Mouse (Mus musculus) frontal cortex, adult (tissue): Measurements from ENCODE around the gene Gucy2d.

Experiments
- ATAC-seq: cut with Nextera tagmentation; 2 replicates; pipeline ENCODE4 v1.9.2; 2017; ENCODE audit warnings: mild to moderate bottlenecking, moderate library complexity, mixed read lengths; ENCODE audit not compliant: low TSS enrichment

Gene Gucy2d

DNA sequence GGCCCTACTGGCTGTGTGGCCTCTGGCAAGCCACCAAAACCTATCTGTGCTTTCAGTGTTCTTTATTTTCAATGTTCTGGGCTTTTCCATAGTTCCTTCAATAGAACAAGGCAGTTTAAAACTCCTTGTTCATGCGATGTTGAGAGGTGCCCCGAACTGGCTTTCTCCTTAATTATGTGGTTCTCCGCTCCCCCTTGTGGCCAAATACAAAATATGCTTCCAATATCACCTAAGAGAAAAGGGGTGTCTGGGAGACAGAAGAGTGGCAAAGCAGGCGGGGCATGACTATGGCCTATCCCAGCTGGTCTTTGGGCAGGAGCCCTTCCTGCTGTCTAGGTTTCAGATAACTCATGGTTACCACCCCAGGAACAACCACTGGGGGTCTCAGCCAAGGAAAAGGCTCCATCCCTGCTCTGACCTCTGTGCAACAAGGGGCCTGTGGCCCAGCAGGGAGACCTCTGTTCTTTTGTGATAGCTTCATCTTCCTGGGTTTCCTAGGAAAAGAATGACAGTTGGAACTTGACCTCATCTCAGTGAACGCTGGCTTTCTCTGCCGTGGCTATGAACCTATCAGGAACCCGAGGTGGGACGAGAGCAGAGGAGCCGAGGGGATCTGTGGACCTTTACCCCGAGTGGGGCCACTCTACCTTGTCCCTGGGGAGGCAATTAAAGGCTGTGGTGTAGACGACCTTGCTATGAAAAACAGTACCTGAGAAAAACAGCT, 7.5 kb downstream of the Gucy2d start:
- ATAC-seq = no peak

DNA sequence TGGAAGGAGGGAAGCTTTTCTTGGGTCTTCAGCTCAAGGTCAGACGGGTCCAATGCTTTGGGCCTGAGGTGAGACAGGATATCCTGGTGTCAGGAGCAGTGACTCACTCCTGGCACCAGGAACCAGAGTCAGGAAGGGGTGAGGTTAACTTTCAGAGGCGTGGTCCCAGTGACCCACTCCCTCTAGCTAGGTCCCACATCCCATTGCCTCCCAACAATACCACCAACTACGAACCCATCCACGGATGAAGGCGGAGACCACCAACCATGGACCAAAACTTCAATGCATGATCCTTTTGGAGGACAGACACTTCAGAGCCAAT, 8.1 kb downstream of the Gucy2d start:
- ATAC-seq = no peak

DNA sequence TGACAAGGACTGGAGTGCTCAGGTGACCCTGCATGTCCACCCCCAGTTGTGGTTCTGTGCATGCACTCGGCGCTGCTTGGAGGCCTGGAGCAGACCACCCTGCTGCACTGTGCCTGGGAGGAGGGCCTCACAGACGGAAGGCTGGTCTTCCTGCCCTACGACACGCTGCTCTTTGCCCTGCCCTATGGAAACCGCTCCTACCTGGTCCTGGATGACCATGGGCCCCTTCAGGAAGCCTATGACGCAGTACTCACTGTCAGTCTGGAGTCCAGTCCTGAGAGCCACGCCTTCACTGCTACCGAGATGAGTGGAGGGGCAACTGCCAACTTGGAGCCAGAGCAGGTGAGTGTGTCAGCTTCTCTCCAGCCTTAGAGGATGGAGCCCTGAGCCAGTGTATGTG, 9.5 kb downstream of the Gucy2d start:
- no peak for ATAC-seq

DNA sequence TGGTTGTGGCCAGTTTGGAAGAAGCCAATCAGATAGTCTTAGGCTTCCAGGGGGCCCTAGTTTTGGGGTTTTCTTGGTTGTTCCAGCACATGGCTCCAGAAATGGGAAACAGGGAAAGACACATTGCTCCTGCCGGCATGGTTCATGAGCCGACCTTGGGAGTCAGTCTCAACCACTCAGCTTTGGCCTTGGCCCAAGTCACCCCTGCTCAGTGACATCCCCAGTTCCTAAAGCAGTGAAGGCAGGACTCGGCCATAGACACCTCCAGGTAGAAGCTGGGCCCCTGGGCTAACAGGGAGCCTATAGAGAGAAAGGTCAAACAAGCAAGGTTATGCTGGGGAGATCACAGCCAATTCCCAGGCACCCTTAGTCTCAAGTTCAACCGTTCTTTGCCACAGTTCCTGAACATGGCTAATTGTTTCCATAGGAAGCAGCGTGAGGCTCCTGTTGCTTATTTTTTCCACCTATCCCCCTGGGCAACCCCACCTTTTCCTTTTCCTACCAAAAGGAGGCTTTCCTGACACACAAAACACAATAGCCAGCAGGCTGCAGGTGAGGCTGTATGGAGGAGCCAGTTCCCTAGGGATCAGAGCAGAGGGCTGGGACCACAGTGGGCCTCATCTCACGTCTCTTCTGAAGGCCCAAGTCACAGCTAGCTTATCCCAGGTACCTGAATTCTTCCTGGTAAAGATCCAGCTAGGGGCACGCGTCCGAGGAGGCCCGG, 14.3 kb downstream of the Gucy2d start:
- ATAC-seq = no peak

DNA sequence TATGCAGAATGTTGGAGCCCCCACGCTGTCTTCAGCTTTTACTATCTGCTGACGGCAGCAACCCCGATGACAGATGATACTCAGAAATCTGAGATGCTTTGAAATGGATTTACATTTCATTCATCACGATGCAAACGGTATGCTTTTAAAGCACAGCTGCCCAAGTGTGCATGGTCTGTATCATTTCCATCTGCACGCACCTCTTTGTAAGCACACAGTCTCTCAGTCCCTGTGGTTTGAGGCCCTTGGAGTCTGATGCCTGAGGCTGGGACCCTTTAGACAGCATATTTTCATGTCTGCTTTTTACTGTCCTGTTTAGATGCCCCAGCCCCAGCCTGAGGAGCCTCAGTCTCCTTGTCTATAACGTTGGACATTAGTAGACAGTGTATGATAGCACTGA, 20.1 kb downstream of the Gucy2d start:
- no peak for ATAC-seq

DNA sequence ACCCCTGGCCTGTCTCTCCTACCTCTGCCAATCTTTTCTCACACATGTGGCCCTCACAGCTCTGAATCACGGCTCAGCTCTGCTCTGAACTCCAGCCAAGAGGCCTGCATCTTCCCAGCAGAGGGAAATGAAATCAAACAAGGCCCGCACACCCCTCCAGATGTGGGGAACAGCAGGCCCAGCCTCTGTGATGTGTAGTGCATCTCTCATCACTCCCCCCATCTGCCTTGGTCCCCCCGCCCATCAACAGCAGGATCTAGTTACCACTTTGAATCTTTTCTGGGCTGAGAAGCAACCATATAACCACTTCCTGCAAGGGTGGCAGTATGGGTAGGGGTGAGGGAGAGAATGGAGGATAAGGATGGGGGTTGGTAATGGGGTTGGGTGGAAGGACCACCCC, 28.9 kb downstream of the Gucy2d start:
- ATAC-seq = no peak

DNA sequence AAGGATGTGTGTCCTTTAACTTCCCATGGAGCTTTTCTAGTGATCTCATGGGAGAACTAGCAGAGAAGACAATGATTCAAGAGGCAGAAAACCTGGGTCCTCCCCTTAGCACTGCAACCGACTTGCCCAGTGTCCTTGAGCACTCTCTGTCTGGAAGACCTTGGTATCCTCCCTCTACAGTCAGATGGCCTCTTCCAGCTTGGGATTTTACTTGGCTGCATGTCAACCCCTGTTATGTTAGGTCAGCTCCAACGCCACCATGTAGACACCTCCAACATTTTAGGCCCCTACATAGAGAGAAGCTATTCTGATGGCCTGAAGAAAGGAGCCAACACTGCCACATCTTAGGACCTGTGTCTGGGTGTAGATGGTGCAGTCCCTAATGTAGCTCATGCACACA, 32.3 kb downstream of the Gucy2d start:
- no peak for ATAC-seq

DNA sequence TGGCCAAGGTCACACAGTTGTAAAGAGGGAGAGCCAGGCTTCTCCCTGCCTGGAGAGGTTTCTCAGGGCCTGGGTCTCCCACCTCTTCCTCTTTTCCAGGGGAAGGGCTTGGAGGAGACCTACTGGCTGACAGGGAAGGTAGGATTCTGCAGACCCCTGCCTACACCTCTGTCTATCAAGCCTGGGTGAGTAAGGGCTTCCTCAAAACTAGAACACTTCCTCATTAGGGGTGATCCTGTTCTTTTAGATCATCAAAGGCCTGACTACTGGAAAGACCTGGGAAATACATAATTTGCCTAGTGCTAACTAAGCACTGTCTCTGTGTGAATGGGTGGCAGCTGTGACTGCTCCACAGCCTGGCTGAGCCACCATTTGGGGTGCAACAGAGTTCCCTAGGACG, 34.3 kb downstream of the Gucy2d start:
- no peak for ATAC-seq

DNA sequence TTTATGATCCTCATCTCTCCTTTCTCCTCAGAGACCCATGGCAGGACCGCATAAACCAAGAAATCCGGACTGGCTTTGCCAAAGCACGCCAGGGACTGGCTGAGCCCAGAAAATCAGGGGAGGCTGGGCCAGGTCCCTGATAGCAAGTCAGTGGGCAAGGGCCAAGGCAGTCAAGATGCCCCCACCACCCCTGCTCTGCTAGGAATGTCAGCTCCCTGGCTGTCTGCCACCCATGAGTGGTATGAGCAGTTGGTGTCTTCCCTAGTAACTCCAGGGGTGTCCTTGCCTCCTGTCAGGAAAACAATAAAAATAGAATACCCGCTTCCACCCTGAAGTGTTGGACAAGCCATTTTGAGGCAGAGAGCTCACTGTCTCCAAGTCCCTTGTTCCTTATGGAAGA, 36.9 kb downstream of the Gucy2d start:
- ATAC-seq = no peak

DNA sequence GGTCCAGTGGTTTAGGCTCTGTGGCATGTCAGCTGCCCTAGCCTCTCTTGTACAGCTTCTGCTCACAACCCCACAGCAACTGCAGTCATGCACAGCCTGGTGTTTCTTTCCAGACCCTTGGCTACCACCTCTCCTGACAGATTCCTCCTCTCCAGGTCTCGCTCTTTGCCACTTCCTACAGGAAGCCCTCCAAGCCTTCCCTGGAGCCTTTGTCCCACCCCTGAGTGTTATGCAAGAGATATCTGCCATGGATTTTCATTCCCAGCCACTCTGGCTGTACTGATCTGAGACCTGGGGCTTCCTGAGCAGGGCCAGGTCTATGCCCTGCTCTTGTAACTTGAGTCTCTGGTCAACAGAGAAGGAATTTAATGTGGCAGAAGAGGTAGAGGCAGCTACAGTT, 40.3 kb downstream of the Gucy2d start:
- ATAC-seq = no peak

DNA sequence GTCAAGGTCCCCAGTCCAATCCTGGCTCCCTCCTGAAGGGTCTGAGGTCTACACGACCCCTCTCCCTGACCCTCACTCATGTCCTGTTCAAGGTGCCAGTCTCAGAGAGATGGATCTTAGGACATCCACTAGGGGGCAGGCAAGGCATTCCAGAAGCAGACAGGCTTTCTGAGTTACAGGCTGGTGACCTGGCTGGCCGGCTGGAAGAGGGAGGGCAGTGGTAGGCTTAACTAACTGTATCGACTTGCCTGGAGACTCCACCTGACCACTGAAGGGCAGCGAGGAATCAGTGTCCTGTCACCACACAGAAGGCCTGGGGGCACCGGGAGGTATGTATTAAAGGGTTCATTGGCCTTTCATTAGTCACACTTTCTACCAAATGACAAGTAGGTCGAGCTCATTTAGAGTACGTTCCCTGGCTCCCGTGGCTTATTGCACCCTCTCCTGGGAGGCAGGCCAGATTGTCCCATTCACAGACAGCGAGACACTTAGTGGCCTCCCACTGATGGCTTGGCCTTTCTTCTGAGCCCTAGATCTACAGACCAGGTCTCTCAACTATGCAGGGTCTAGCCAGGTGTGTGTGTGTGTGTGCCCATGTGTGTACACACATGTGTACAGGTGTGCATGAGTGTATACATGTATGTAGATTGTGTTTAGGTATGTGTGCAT, 41.0 kb downstream of the Gucy2d start:
- ATAC-seq = peak; percentile 58

DNA sequence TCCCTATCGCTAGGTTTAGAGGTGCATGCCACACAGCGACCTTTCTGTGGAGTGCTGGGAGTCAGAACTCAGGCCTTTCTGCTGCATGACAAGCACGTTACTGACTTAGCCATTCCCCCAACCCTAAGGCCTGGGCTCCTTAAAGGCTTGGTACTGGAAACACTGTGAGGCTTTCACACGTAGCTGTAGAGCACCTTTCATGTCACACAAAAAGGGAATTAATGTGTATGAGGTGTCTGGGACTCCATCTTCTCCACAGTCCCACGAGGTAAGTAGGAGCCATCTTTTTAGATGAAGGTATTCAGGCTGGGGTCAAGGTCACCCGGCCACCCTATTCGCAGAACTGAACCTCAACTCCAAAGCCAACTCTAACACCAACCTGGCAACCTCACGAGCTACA, 41.6 kb downstream of the Gucy2d start:
- ATAC-seq = no peak

DNA sequence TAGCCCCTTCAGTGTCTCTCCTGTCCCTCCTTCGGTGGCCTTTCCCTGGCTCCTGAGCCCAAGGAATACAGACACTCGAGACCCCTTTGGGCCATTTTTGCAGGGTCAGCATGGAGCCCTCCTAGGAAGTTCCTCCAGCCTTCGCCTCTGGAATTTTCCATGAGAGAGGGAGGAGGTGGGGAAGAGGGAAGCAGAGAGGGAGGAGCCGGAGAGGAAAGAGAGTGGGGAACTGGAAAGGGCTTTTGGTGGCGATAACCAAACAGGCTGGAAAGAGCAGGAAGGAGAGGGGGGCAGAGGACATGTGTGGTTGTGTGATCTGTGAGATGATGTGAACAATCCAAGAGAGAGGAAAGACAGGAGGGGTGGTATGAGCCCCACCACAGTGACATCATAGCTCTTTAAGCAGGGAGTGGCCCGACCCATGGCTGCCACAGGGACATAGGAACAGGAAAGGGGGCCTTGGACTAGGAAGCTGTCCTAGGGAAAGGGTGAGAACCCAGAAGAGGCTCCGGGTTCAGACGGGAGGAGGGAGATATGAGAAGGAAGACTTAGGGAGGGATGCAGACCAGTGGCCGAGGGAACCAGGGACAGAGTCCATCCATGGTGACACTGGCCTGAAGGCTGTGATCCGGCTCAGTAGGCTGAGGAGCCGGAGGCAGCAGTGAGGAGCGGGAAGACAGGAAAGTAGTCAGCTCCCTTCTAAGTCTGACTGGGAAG, 42.5 kb downstream of the Gucy2d start:
- no peak for ATAC-seq

DNA sequence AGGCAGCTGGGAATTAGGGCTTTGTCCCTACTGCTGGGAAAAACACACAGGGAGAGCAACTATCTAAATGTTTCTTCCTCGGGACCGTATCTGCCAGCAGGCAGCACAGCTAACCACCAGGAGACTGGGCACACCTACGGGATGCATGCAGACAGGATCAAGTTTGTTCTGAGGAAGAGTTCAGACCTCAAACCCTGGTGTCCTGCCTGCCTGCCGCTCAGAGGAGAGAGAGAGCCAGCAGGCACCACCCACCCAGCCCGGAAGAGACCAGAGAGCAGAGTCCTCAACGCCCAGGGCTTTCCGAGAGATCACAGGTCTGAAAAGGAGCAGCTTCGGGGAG, 43.0 kb downstream of the Gucy2d start:
- no peak for ATAC-seq

DNA sequence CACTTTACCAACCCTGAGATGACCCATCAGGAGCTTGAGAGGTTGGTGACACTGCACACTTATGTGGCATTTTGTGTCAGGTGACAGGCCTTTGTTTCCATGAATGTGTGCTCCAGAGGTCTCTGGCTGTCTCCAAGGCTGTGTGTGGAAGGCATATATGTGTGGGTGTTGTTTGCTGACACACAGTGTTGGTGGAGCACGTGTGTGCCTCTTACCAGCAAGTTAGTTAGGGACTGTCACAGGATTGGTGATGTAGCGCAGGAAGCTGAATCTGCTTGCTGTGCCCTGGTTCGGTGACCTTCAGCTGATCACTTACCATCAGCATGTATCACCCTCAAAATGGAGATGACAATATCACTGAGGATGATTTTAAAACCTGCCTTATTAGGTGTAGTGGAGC, 44.7 kb downstream of the Gucy2d start:
- no peak for ATAC-seq

DNA sequence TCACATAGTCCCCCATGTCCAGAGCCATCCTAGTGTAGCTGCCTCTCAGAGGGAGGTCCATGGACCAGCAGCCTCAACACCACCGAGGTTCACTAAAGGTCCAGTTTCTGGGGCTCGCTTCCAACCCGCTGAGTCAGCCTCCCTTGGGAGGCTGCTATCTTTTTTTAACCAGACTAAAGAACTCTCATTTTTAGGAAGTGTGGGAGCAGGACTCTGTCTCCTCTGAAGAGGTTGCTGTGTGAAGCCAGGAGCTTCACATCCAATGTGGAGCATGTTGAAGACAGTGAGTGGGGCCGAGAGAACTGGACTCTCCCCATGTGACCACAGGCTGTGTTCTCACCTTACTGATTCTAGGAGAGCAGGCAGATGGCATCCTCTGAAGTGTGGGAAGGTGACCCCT, 45.3 kb downstream of the Gucy2d start:
- peak; percentile 57 for ATAC-seq

DNA sequence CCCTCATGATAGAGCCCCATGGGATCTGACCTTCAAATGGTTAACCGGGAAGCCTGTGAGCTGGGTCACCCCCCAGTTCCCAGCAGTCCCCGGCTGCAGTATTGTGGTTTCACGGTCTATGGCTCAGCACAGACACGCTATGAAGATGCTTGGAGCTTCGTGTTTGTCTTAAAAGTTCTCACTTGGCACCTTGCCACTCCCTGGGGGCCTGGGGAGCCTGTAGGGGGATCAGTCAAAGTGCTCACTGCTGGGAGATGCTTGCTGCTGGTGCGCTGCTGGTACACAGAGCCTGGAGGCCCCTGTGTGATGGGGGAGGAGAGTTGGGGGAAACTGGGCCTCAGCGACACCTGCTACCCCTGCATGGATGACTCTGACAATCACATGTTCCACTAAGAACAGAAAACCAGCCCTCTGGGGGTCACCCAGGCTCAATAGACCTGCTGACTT, 46.3 kb downstream of the Gucy2d start:
- no peak for ATAC-seq

DNA sequence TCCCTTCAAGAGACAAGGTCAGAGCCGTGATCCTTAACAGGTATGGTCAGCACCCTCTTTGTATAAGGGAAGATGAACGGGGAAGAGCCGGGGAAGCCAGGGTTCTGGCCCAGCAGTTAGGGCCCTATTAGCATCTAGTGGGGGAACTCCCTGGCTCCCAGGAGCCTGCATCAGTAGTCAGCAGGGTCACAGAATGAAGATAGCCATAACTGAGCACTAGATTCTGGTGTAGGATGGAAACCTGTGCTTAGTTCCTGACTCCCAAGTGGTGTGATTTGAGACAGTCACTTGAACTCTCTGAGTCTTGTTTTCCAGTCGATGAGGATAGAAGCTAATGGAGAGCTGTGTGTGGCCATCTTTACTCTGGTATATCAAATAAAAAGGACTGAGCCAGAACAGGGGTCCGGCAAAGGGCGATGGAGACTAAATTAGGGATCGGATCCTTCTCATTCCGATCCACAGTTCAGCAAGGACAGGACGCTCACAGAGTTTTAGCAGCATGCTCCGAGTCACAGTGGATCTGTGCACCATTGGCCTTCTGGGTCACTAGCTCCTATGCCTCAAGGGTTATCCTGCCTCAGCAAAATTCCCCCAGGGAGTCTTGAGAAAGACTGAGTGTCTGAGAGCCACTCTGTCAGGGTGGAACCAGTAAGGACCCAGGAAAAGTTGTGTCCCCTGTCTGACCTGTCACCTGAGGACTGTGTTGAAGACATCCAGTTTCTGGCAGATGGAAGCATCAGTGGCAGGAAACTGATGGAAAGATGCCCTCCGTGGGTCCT, 47.2 kb downstream of the Gucy2d start:
- no peak for ATAC-seq

DNA sequence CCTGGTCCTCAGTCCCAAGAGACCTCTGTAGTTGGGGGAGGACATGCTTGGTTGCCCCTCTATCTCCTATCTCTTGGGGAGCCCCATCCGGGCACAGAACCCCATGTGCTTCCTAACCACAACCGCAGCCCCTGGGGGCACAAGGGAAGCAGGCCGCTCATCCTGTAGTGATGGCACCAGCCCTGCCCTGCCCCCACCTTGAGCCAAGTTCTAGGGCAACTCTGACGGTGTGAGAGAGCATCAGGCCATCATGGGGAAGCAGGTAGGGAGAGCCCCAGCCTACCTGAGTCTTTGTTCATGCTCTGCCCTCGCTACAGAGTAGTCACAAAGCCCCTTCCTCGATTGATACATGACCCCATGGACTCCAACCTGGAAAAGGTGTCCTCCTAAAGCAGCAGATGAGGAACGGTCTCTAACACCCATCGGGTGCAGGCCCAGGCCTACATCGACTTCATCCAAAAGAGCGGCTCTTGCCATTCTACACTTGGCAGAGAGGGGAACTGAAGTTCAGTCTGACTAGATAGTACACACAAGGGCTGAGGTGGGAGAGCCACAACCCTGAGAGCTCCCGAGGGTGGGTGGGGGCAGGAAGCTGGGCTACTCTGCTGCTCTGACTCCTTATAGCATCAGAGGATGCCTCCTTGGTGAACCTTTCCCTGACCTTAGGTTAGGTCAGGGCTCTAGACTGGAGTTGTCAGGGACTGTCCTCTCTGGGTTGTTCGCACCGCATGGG, 48.3 kb downstream of the Gucy2d start:
- no peak for ATAC-seq

DNA sequence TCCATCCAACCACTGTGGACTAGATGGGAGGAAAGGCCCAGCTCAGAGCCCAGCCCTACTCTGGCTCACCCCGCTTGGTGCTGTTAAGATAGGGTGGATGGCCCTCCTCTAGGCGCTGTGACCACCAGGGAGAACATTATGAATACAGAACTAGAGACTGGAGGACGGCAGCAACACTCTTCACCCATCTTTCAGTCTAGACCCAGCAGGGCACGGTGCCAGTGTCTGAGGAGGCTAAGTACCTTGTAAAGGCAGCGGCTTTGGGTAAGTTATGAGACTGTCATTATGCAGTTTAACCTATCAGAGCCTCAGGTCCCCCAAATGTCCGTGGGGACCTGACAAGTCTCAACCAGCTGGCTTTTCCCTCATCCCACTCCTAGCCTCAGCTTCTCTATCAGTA, 48.9 kb downstream of the Gucy2d start, which contains the start of gene Lrrc32:
Gene Lrrc32, plus strand, starts transcription at position 153 of the 400 bp plus-strand sequence.
- no peak for ATAC-seq

DNA sequence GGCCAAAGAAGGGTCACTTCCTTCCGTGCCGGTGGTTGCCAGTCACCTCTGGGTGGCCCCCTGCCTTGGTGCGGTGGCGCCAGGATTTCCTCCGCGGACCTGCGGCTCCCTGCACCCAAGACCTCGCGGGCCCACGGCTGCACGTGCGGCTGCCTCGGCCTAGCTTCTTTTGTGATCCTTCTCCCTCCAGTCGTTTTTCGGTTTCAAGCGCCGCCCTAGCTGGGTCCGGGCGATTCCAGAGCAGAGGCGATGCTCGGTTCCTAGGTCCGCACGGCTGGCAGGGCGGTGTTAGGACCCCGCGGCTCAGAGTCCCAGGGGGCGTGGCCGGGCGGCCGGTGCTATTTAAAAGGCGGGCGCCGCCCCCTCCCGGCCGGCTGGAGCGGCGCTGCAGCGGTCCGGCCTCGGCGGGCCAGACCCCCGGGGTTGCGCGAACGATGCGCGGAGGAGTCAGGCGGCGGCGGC, 49.4 kb downstream of the Gucy2d start:
- ATAC-seq = peak; percentile 45; the same call in 1 of the 2 replicates
